Mouse (Mus musculus) lung, adult 2 months (tissue): Measurements from ENCODE around the gene Dctn2.

Source experiments
- CTCF ChIP-seq: fragments of 200-500 bp; IDR thresholded peaks from 2 replicates; pipeline ENCODE4 v1.5.1; 2011; ENCODE audit warnings: mild to moderate bottlenecking, low read length, control low read depth; ENCODE audit not compliant: insufficient read depth
- POLR2A ChIP-seq: fragments of 200-500 bp; IDR thresholded peaks from 2 replicates; pipeline ENCODE4 v1.6.1; 2011; ENCODE audit warnings: low read depth, mild to moderate bottlenecking, control low read depth, low read length, borderline replicate concordance; ENCODE audit errors: extremely low read depth

- TF ChIP-seq CTCF (no peak), POLR2A (no peak)
Observed at GRCm38 (mm10) chr10:127227163-127227562, 39.0 kb upstream of the Dctn2 start.
